Mouse (Mus musculus) testis, adult 2 months (tissue): ENCODE results near the gene Rnf24. TPM values are rescaled to one million over a fixed set of nuclear protein-coding genes. Genes with fewer than 3 reads are reported as not detected.
A peak's percentile ranks its signal among the peaks of the same experiment; 100 is the strongest.

ENCODE experiments used
- H3K27ac ChIP-seq: fragments of 200-500 bp; 2 replicates; pipeline ENCODE4 v1.5.1; 2012; ENCODE audit warnings: low read depth, low read length; ENCODE audit not compliant: control insufficient read depth, insufficient read depth
- H3K27me3 ChIP-seq: fragments of 200-500 bp; 2 replicates; pipeline ENCODE4 v1.6.1; 2012; ENCODE audit warnings: mild to moderate bottlenecking, low read length, moderate library complexity; ENCODE audit not compliant: control insufficient read depth, insufficient read depth
- H3K36me3 ChIP-seq: fragments of 200-500 bp; 2 replicates; pipeline ENCODE4 v1.6.1; 2012; ENCODE audit warnings: mild to moderate bottlenecking, low read length; ENCODE audit not compliant: control insufficient read depth, insufficient read depth
- H3K4me1 ChIP-seq: fragments of 200-500 bp; 2 replicates; pipeline ENCODE4 v1.6.1; 2012; ENCODE audit warnings: low read length; ENCODE audit not compliant: control insufficient read depth, insufficient read depth
- H3K4me3 ChIP-seq: fragments of 200-500 bp; 2 replicates; pipeline ENCODE4 v1.5.1; 2012; ENCODE audit warnings: low read depth, mild to moderate bottlenecking, low read length, moderate library complexity, mixed read lengths; ENCODE audit not compliant: control insufficient read depth
- CTCF ChIP-seq: fragments of 200-500 bp; IDR thresholded peaks from 2 replicates; pipeline ENCODE4 v1.5.1; 2012; ENCODE audit warnings: low read depth, mild to moderate bottlenecking, inconsistent platforms, low read length, moderate library complexity; ENCODE audit not compliant: control insufficient read depth, insufficient read depth, insufficient replicate concordance
- POLR2A ChIP-seq: fragments of 200-500 bp; IDR thresholded peaks from 2 replicates; pipeline ENCODE4 v1.6.1; 2012; ENCODE audit warnings: low read depth, mild to moderate bottlenecking, inconsistent platforms, low read length, moderate library complexity; ENCODE audit not compliant: control insufficient read depth
- polyA plus RNA-seq: library from polyadenylated mRNA; depleted of rRNA; stranded (reverse); fragments of >200 nt; gene quantifications from 2 replicates; pipeline ENCODE4 v1.2.3, GENCODE M21; 2012; rRNA removed

Gene Rnf24
- polyA plus RNA-seq, 1 experiment, result 55.4 TPM

GRCm38 (mm10) chr2:131262213-131262672 lies 90.4 kb downstream of the Rnf24 start, which contains the start of gene Pank2:
Gene Pank2 (plus strand): TSS chr2:131262495.
- no peaks in the 10 kb centered on the region for H3K27me3 ChIP-seq
- H3K4me1 ChIP-seq, result peaks cover 9% of the 10 kb centered on the region
- peak within 1 kb of the TSS; percentile 92 for H3K27ac ChIP-seq
- no peaks in the 10 kb centered on the region for H3K36me3 ChIP-seq
- H3K4me3 ChIP-seq, result peak within 1 kb of the TSS; percentile 92
- TF ChIP-seq POLR2A (peak; percentile 95), CTCF (no peak)

- H3K27me3 ChIP-seq, result no peaks in the 10 kb centered on the region
- H3K4me3 ChIP-seq, result peak overlapping the region; percentile 92
- peaks cover 11% of the 10 kb centered on the region for H3K4me1 ChIP-seq
- peak overlapping the region; percentile 89 for H3K27ac ChIP-seq
- no peaks in the 10 kb centered on the region for H3K36me3 ChIP-seq
- TF ChIP-seq CTCF, result no peak
These were observed 91.0 kb downstream of the Rnf24 start for GRCm38 (mm10) chr2:131261481-131262212.

GRCm38 (mm10) chr2:131260544-131261307 lies 92.0 kb downstream of the Rnf24 start:
- Histone ChIP-seq H3K27me3 (no peaks in the 10 kb centered on the region), H3K4me1 (peaks cover 11% of the 10 kb centered on the region), H3K27ac (no peak overlapping the region), H3K36me3 (no peaks in the 10 kb centered on the region), H3K4me3 (peak overlapping the region; percentile 36)
- TF ChIP-seq CTCF, result no peak
- TF ChIP-seq POLR2A, result no peak

DNA sequence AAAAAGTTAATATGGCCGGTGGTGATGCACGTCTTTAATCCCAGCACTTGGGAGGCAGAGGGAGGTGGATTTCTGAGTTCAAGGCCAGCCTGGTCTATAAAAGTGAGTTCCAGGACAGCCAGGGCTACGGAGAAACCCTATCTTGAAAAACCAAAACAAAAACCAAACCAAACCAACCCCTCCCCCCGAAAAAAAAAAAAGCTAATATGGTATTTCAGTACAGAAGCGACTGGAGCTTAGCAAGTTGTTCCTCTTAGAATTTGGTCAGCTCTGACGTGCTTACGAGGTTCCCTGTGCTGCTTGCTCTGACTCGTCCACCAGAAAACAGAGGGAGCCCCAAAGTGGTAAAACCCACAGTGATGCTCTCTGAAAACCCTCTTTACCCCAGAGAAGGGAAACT lies 94.0 kb downstream of the Rnf24 start:
- Histone ChIP-seq H3K4me1 (peaks cover 8% of the 10 kb centered on the region), H3K4me3 (no peak overlapping the region), H3K27me3 (no peaks in the 10 kb centered on the region), H3K36me3 (no peaks in the 10 kb centered on the region), H3K27ac (no peak overlapping the region)
- TF ChIP-seq CTCF, result no peak
- no peak for TF ChIP-seq POLR2A

DNA sequence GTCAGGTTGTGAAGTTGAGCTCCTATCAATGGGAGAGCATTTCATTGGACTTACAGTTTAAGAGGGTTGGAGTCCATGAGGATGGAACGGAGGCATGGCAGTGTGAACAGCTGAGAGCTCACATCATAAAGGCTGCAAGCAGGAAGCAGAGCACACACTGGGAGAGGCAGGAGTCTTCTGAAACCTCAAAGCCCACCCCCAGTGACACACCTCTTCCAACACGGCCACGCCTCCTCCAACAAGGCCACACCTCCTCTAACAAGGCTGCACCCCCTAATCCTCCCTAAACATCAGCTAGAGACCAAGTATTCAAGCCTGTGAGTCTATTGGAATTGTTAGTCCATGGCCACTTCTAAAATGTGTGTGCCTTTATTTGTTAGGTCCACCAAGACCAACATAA lies 97.0 kb downstream of the Rnf24 start:
- H3K36me3 ChIP-seq, result no peaks in the 10 kb centered on the region
- H3K4me1 ChIP-seq, result peaks cover 6% of the 10 kb centered on the region
- TF ChIP-seq CTCF, result no peak
- no peak for TF ChIP-seq POLR2A
- H3K4me3 ChIP-seq, result no peak overlapping the region
- H3K27me3 ChIP-seq, result no peaks in the 10 kb centered on the region
- no peak overlapping the region for H3K27ac ChIP-seq

DNA sequence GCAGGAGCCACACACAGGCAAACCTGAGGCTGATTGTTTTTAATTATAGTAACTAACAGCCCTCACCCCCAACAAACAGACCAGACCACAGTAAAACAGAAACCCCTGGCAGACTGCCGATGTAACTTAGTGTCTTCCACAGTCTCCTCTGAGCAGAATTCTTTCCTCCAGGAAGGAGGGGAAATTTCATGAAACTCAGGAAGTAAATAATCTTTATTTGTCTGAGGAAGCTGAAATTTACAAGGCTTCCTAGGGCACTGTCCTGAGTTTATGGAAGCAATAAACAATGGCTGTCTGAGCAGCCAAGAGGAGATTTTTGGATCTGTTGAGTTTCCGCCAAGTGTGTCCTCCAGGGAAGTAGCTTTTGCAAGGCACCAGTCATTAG lies 98.4 kb downstream of the Rnf24 start:
- no peaks in the 10 kb centered on the region for H3K27me3 ChIP-seq
- H3K4me3 ChIP-seq, result no peak overlapping the region
- TF ChIP-seq CTCF (no peak), POLR2A (no peak)
- H3K4me1 ChIP-seq, result peaks cover 2% of the 10 kb centered on the region
- no peaks in the 10 kb centered on the region for H3K36me3 ChIP-seq
- peak overlapping the region; percentile 42 for H3K27ac ChIP-seq

GRCm38 (mm10) chr2:131253681-131254328 lies 98.9 kb downstream of the Rnf24 start:
- H3K36me3 ChIP-seq, result no peaks in the 10 kb centered on the region
- peaks cover 2% of the 10 kb centered on the region for H3K4me1 ChIP-seq
- H3K4me3 ChIP-seq, result no peak overlapping the region
- TF ChIP-seq POLR2A, result no peak
- TF ChIP-seq CTCF, result peak; percentile 51; the same call in 1 of the 2 replicates
- H3K27ac ChIP-seq, result peak overlapping the region; percentile 42; the same call in 1 of the 2 replicates
- no peaks in the 10 kb centered on the region for H3K27me3 ChIP-seq

Other genes with a start within 250 kb of the Rnf24 start
- 5.4 and 6.6 TPM in 2 replicates for gene Hspa12b, start 225.6 kb downstream of the Rnf24 start, polyA plus RNA-seq
- not detected in 2 replicates for gene Gm11037, start 219.4 kb downstream of the Rnf24 start, polyA plus RNA-seq
- 827 and 879 TPM in 2 replicates for gene 1700037H04Rik, start 192.8 kb downstream of the Rnf24 start, polyA plus RNA-seq
- gene Cenpb, start 172.8 kb downstream of the Rnf24 start, polyA plus RNA-seq, result 7.6 and 7.9 TPM in 2 replicates
- gene Cdc25b, start 165.9 kb downstream of the Rnf24 start, polyA plus RNA-seq, result 2.9 and 3.1 TPM in 2 replicates
- 13.1 and 14.8 TPM in 2 replicates for gene Spef1, start 165.6 kb downstream of the Rnf24 start, polyA plus RNA-seq
- gene Ap5s1, start 145.8 kb downstream of the Rnf24 start, polyA plus RNA-seq, result 12.7 TPM in 2 replicates
- gene Mavs, start 118.8 kb downstream of the Rnf24 start, polyA plus RNA-seq, result 13.3 and 15.6 TPM in 2 replicates
- 19.7 and 20.8 TPM in 2 replicates for gene Pank2, start 90.4 kb downstream of the Rnf24 start, polyA plus RNA-seq
- 19.2 and 22.2 TPM in 2 replicates for gene Smox, start 138.6 kb upstream of the Rnf24 start, polyA plus RNA-seq
- 3.8 and 4.3 TPM in 2 replicates for gene Adra1d, start 209.4 kb upstream of the Rnf24 start, polyA plus RNA-seq